Mouse (Mus musculus) limb, embryonic 11.5 days (tissue): ENCODE data around the gene Fgf4. TPM values are rescaled to one million over a fixed set of nuclear protein-coding genes. Genes with fewer than 3 reads are reported as not detected.

Experiments used
- ATAC-seq: fragments of 200-750 bp; cut with Nextera tagmentation; 2 replicates; pipeline ENCODE4 v1.8.0; 2017; ENCODE audit warnings: low read depth; ENCODE audit not compliant: insufficient number of reproducible peaks, low FRiP score, low TSS enrichment
- DNase-seq: peaks from one replicate; pipeline ENCODE4 v3.0.0-alpha.2; 2015; ENCODE audit warnings: low spot score
- H3K27ac ChIP-seq: fragments of 300-500 bp; sonication (generic); replicated peaks from 2 replicates; pipeline ENCODE4 v1.5.1; 2014; ENCODE audit warnings: low read depth, mild to moderate bottlenecking, low read length
- H3K27me3 ChIP-seq: fragments of 300-500 bp; sonication (generic); 2 replicates; pipeline ENCODE4 v1.6.1; 2014; ENCODE audit warnings: mild to moderate bottlenecking, low read length, mixed read lengths; ENCODE audit not compliant: control insufficient read depth, insufficient read depth
- H3K36me3 ChIP-seq: fragments of 300-500 bp; sonication (generic); 2 replicates; pipeline ENCODE4 v1.6.1; 2014; ENCODE audit warnings: mild to moderate bottlenecking, low read length, moderate library complexity, mixed read lengths; ENCODE audit not compliant: control insufficient read depth, insufficient read depth
- H3K4me1 ChIP-seq: fragments of 300-500 bp; sonication (generic); 2 replicates; pipeline ENCODE4 v1.6.1; 2014; ENCODE audit warnings: low read length, mixed read lengths; ENCODE audit not compliant: control insufficient read depth, insufficient read depth
- H3K4me2 ChIP-seq: fragments of 300-500 bp; sonication (generic); 2 replicates; pipeline ENCODE4 v1.6.1; 2014; ENCODE audit warnings: low read depth, mild to moderate bottlenecking, moderate library complexity; ENCODE audit not compliant: severe bottlenecking
- H3K4me3 ChIP-seq: fragments of 300-500 bp; sonication (generic); 2 replicates; pipeline ENCODE4 v1.5.1; 2014; ENCODE audit warnings: low read depth, low read length
- H3K9ac ChIP-seq: fragments of 300-500 bp; sonication (generic); 2 replicates; pipeline ENCODE4 v1.6.1; 2014; ENCODE audit warnings: mild to moderate bottlenecking, low read length
- H3K9me3 ChIP-seq: fragments of 300-500 bp; sonication (generic); 2 replicates; pipeline ENCODE4 v1.6.1; 2016; ENCODE audit warnings: low read length; ENCODE audit not compliant: control insufficient read depth
- WGBS: fragments of 180-500 bp; shearing (Covaris S2); extraction: QIAGEN DNeasy Blood & Tissue Kit; methylation state at CpG from one replicate; pipeline ENCODE4 v1.1.7; 2014; 5-methylcytosine and 5-hydroxymethylcytosine counted together
- polyA plus RNA-seq: library from polyadenylated mRNA; unstranded; fragments of >200 nt; fragmentation: Nextera tagmentation; extraction: Ambion mirVana; gene quantifications from 2 replicates; pipeline ENCODE4 v1.2.1, GENCODE M21; 2014

Fgf4 gene
- polyA plus RNA-seq, 1 experiment from 2014 or later: 0.17 TPM

GRCm38 (mm10) chr7:144861769-144862070 lies 14.6 kb downstream of the Fgf4 start:
- Histone ChIP-seq H3K27me3 (peaks cover 69% of the 10 kb centered on the region), H3K4me2 (peak overlapping the region; percentile 29; the same call in 1 of the 2 replicates), H3K27ac (no peak overlapping the region), H3K4me1 (peaks cover 8% of the 10 kb centered on the region), H3K4me3 (peak overlapping the region; percentile 21), H3K9ac (no peak overlapping the region; the same call in 1 of the 2 replicates), H3K36me3 (no peaks in the 10 kb centered on the region), H3K9me3 (no peaks in the 10 kb centered on the region)
- 0% methylated on average over 28 of the region's 28 CpGs for WGBS
- DNase-seq (peak; percentile 50), ATAC-seq (no peak)

- H3K9me3 ChIP-seq: no peaks in the 10 kb centered on the region
- under 1% methylated on average over 15 of the region's 15 CpGs for WGBS
- H3K4me2 ChIP-seq: no peak overlapping the region
- peak; percentile 46 for DNase-seq
- no peak overlapping the region for H3K4me3 ChIP-seq
- H3K36me3 ChIP-seq: no peaks in the 10 kb centered on the region
- H3K9ac ChIP-seq: no peak overlapping the region
- peaks cover 69% of the 10 kb centered on the region for H3K27me3 ChIP-seq
- H3K27ac ChIP-seq: no peak overlapping the region
- peaks cover 8% of the 10 kb centered on the region for H3K4me1 ChIP-seq
- ATAC-seq: no peak
These were observed 15.0 kb downstream of the Fgf4 start for GRCm38 (mm10) chr7:144862126-144862525.

- WGBS: 3% methylated on average over 18 of the region's 18 CpGs
- ATAC-seq: no peak
These were observed 15.5 kb downstream of the Fgf4 start for GRCm38 (mm10) chr7:144862712-144863111.

DNA sequence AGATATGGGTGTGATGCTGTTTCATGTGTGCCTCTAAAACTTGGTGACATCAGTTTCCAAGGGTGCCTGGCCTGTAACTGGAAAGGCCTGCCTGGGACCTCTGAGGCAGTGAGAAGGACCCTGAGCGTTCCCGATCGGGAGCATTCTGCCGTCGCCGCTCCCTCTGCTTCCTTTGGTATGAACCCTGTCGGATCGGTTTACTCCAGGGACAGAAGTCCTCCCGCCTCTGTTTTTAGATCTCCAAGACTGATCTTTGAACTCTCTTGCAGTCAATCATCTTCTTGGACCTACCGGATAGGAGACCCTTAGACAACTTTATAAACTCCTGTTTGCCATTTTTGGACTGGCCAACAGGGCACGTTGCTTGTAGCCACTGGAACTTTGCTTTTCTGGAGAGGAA lies 16.0 kb downstream of the Fgf4 start:
- ATAC-seq (no peak), DNase-seq (peak; percentile 49)
- Histone ChIP-seq H3K36me3 (no peaks in the 10 kb centered on the region), H3K9me3 (no peaks in the 10 kb centered on the region), H3K9ac (no peak overlapping the region), H3K27me3 (peaks cover 68% of the 10 kb centered on the region), H3K4me1 (peaks cover 8% of the 10 kb centered on the region), H3K27ac (no peak overlapping the region), H3K4me2 (no peak overlapping the region), H3K4me3 (no peak overlapping the region)
- WGBS: 2% methylated on average over 11 of the region's 11 CpGs

More at GRCm38 (mm10) chr7:144862712-144863111, 15.5 kb downstream of the Fgf4 start:
- H3K4me1 ChIP-seq: peaks cover 8% of the 10 kb centered on the region
- no peaks in the 10 kb centered on the region for H3K36me3 ChIP-seq
- H3K27ac ChIP-seq: no peak overlapping the region
- H3K27me3 ChIP-seq: peaks cover 69% of the 10 kb centered on the region
- H3K4me2 ChIP-seq: no peak overlapping the region
- no peaks in the 10 kb centered on the region for H3K9me3 ChIP-seq
- peak; percentile 45 for DNase-seq
- H3K4me3 ChIP-seq: no peak overlapping the region
- no peak overlapping the region for H3K9ac ChIP-seq

- Histone ChIP-seq H3K9me3 (no peaks in the 10 kb centered on the region), H3K36me3 (no peaks in the 10 kb centered on the region), H3K4me1 (peaks cover 8% of the 10 kb centered on the region), H3K9ac (no peak overlapping the region), H3K4me3 (no peak overlapping the region), H3K4me2 (no peak overlapping the region), H3K27me3 (peaks cover 66% of the 10 kb centered on the region), H3K27ac (no peak overlapping the region)
- no peak for DNase-seq
- ATAC-seq: no peak
- WGBS: 53% methylated on average over 3 of the region's 3 CpGs
These were observed 17.0 kb downstream of the Fgf4 start for GRCm38 (mm10) chr7:144864160-144864670.

DNA sequence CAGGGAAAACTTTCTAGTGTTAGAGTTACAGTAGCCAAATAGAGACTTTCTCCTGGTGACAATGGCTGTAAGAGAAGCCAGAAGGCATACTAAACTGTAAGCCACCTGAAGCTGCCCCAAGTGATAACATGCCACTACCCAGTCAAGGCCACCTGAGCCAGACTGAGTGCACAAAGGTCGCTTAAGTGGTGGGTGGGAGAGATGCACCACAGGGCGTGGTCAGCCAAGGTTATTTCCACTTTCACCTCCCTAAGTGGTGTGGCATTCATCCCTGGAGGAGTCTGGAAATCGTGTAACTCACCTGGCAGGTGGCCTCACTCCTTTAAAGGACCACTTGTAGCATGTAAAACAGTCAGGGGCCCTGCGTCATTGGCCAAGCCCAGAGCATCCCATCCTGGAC lies 20.0 kb downstream of the Fgf4 start:
- Histone ChIP-seq H3K9me3 (no peaks in the 10 kb centered on the region), H3K27me3 (peaks cover 36% of the 10 kb centered on the region), H3K27ac (no peak overlapping the region), H3K4me3 (no peak overlapping the region), H3K9ac (no peak overlapping the region), H3K4me1 (no peaks in the 10 kb centered on the region), H3K36me3 (no peaks in the 10 kb centered on the region), H3K4me2 (no peak overlapping the region)
- ATAC-seq: no peak
- 74% methylated on average over 4 of the region's 4 CpGs for WGBS
- DNase-seq: no peak

- Histone ChIP-seq H3K36me3 (no peaks in the 10 kb centered on the region), H3K9ac (no peak overlapping the region), H3K4me3 (no peak overlapping the region), H3K9me3 (no peaks in the 10 kb centered on the region), H3K27me3 (peaks cover 32% of the 10 kb centered on the region), H3K4me1 (no peaks in the 10 kb centered on the region), H3K4me2 (no peak overlapping the region), H3K27ac (no peak overlapping the region)
- 79% methylated on average over 8 of the region's 8 CpGs for WGBS
- DNase-seq (no peak), ATAC-seq (no peak)
These were observed 20.4 kb downstream of the Fgf4 start for GRCm38 (mm10) chr7:144867602-144868001.

DNA sequence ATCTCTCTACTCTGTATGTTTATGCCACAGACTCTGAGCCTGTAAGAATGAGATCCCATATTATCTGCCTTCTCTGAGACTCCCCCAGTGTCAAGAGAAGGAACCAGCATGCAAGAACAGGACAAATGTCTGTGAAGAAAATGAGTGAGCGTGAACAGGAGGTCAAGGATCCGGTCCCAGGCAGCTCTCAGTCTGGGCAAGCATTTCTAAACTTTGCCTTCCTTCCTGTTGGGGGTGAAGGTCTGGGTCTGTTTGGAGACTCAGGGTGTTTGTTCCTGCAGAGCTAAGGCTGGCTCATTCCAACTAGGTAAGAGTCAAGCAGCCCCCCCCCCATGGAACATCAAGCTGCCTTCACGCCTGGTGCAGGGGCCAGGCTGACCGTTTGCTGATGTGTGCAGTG lies 25.3 kb downstream of the Fgf4 start:
- no peaks in the 10 kb centered on the region for H3K4me1 ChIP-seq
- no peak overlapping the region for H3K27ac ChIP-seq
- no peak overlapping the region for H3K4me3 ChIP-seq
- no peaks in the 10 kb centered on the region for H3K36me3 ChIP-seq
- 60% methylated on average over 4 of the region's 4 CpGs for WGBS
- no peak for DNase-seq
- ATAC-seq: no peak
- H3K9ac ChIP-seq: no peak overlapping the region
- no peak overlapping the region for H3K4me2 ChIP-seq
- H3K27me3 ChIP-seq: no peaks in the 10 kb centered on the region
- H3K9me3 ChIP-seq: no peaks in the 10 kb centered on the region

DNA sequence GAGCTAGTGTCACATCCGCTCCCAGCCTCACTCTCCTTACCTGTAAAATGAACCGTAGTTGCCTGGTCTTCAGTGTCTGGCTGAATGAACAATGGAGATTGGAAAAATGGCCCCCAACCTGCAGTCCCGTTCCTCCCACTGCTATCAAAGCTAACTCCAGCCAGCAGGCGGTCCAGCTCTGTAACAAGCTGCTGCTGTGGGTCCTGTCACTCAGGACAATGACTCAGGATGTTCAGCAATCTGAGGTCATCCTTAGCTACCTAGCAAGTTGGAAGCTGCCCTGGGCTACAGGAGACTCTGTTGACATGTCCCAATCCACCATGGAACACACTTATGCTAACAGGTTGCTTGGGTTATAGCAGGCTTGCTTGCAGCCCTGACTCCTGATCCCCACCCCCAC lies 26.0 kb downstream of the Fgf4 start:
- Histone ChIP-seq H3K4me2 (no peak overlapping the region), H3K27me3 (no peaks in the 10 kb centered on the region), H3K4me3 (no peak overlapping the region), H3K9me3 (no peaks in the 10 kb centered on the region), H3K27ac (no peak overlapping the region), H3K36me3 (no peaks in the 10 kb centered on the region), H3K9ac (no peak overlapping the region), H3K4me1 (no peaks in the 10 kb centered on the region)
- ATAC-seq (no peak), DNase-seq (no peak)
- WGBS: 78% methylated on average over 4 of the region's 4 CpGs
